Mouse (Mus musculus) T-helper 1 cell (primary cell): ENCODE data around the gene Acsl6.

Experiments used
- in situ Hi-C: fragments of 300-600 bp; cut with MboI, MseI; formaldehyde crosslinking; loops from one replicate; pipeline ENCODE4 v1.15.1; 2025; ENCODE audit warnings: high pct_unique_total_duplicates

Gene Acsl6

DNA sequence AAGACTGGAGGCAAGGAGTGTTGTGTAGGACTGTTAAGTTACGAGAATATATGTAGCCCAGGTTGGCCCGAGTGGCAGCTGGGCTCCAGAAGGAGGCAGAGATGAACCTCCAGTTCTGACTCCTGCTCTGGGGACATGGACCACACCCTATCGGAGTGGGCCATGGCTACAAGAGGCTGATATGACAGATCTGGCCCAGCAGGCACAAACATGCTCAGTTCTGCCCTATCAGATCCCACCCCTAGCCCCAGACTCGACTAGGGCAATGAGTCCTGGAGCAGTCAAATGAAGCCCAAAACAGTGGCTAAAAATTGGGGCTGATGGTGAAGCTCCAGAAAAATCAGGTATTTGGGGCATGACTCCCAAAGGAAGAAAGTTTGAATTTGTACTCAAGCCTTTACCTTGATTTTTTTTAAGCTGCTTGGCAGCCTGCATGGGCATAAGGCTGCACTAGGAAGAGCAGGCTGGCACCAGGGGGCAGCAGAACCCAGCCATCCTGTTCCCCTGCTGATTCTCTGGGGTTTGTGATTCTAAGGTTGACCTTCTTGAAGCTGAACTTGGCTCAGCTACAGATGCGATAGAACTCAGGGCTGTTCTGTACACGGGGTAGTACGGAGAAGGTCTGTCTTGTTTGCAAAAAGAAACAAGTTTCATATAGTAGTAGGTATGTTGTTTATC is 3.7 kb downstream of the Acsl6 start:
- in situ Hi-C loops = loop anchor here (5.0 kb wide), 1 partner anchor 45 kb away; no protein-coding TSS in a partner anchor

- in situ Hi-C loops = no loop called here
Measured at GRCm38 (mm10) chr11:54310588-54310987, 7.0 kb downstream of the Acsl6 start.

GRCm38 (mm10) chr11:54312021-54312420 is 8.4 kb downstream of the Acsl6 start:
- in situ Hi-C loops = no loop called here

DNA sequence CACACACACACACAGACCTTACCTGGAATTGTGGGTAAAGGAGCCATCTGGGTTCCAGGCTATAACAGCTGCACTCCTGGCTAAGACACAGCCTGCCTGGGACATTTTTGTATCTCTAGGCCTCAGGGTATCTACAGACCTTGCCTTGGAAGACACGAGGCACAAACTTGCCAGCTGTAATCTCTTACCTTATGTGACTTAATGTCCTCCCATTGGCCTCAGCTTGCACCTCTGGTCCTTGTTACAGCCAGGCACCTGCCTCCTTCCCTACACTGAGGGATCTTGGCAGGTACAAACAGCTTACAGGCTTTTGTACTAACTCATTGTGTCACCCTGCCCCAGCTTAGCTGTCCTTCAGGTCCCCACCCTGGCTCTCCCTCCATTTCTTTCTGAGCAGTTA is 9.0 kb downstream of the Acsl6 start:
- in situ Hi-C loops = no loop called here

GRCm38 (mm10) chr11:54313391-54314360 is 10.1 kb downstream of the Acsl6 start:
- in situ Hi-C loops = no loop called here

GRCm38 (mm10) chr11:54314740-54315139 is 11.1 kb downstream of the Acsl6 start:
- in situ Hi-C loops = no loop called here

DNA sequence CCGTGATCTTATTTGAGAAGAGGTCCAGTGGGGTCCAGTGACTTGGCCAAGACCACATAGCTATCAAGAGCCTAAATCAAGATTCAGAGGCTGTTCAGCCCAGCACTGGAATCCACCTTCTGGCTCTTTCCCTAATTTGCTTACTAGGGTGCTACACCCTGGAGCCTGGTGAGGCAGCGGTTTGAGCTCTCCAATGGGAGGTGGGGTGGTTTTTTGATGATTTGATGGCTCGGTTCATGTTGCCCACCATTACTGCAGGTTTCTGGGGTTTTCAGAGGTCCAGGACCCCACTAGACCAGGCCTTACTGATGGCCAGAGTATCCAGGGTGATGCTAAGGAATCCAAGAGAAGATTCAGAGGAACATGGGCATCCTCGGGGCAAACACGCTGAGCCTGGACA is 11.7 kb downstream of the Acsl6 start:
- in situ Hi-C loops = no loop called here

DNA sequence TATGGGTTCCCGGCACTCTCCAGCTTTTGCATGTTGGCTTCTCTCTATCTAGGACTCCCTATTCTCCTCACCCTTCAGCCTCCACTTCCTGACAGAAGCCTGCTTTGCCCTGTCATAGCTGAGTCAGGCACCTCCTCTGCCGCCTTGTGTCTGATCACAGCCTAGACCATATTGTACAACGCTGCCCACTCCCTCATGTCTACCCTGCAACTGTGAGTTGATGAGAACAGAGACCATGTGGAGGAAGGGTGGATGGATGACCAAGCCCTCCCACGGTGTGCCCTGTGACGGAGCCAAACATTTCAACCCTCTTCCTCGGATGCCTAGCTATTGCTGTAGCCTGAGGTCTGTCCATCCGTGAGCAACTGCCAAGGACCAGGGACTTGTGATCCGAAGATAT is 13.8 kb downstream of the Acsl6 start:
- in situ Hi-C loops = no loop called here

DNA sequence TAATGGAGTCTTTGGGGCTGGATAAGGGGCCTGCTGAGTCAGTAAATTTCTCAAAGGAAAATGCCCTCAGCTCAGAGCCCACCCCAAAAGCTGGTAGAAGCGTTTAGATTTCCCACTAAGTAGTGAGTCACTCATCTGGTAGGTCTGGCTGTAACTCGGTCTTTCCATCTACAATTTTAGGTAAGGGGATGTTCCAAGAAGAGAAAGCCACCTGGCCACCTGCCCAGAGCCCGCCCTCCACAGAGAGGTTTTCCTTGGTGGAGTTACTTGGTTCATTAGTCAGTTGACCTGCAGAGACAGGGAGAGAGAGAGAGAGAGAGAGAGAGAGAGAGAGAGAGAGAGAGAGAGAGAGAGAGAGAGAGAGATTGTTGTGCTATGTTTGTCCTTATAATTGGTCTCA is 14.2 kb downstream of the Acsl6 start:
- in situ Hi-C loops = no loop called here

DNA sequence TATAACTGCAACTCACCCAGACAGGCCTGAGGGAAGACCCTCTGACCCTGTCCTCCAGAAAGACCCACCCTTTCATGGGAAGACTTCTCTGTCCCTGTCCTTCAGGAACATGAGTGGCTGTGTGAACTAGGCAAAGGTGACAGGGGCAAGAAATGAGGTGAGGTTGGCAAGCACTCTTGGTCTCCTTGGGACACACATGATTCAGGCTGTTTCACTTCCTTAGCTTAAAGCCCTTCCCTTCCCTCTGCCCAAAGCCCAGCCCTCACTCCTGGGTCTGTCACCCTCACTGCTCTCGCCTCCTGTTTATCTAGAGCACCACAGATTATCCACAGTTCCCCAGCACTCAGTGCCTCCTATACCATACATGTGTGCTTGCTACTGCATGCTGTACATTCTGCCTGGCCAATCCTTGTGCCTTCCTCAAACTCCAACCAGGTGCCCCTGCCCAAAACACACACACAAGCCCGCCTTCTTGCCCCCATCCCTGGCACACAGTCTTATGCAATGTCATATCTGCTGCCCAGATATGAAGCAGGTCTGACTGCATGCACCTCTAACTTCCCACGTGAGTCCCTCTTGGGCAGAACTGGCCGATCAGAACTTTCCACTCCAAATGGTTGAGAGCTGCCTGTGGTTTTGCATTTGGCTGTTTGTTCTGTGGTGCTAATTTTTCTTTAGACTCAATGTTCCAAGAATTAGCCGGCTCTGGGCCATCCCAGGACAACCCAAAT is 18.4 kb downstream of the Acsl6 start:
- in situ Hi-C loops = no loop called here

DNA sequence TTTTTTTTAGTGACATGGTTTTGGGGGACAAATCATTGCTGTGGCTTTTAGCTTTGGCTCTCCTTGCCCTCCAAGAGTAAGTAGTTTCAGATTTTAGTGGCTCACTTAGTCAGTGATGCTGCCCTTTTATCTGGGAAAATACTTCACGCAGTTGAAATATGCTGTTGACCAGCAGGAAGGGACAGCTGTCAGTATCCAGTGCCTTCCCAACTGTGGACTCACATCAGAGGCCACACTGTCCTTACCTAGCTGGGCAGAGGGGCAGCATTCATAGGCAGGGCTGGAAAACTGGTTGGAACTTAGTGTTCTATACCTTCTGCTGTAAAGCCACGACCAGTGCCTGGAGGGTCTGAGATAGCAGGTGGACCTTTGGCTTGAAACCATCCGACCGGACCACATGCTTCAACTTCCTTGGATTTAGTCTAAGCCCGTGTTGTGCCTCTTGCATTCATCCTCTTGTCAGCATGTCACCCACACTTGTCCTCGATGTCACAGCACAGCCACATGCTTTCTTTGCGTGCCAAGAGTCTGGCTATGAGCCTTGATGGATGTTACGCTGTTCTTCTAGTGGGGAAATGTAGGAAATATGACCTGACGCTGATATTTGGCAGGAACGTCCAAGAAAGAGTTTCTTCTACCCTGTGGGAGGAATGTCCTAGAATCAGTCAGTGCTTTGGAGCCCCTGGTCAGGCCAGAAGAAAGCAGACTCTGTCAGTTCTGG is 28.0 kb downstream of the Acsl6 start:
- in situ Hi-C loops = no loop called here

DNA sequence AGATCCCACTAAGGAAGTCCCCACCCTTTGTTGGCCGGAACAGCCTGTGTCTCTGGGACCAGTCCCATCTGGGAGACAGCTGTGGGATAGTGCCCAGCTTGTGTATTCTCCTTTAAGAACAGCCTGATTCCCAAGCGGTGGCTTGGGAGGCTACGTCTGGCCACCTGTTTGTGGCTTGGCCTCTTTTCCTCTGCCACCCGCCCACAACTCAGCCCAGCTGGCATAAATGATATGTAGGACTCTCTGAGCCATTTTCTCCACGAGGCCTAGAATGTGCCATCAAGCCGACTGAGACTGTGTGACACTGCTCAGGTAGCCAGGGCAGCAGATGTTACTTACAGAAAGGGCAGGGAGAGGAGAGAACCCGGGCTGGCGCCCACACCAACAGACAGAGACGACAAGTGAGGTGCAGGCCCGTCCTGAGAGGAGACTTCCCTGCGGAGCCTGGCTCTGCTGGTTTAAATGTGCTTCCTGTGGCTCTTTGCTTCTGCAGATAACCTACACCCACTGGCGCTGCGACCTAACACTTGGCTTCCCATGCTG is 32.6 kb downstream of the Acsl6 start:
- in situ Hi-C loops = no loop called here

GRCm38 (mm10) chr11:54343703-54344102 is 40.1 kb downstream of the Acsl6 start:
- in situ Hi-C loops = no loop called here

DNA sequence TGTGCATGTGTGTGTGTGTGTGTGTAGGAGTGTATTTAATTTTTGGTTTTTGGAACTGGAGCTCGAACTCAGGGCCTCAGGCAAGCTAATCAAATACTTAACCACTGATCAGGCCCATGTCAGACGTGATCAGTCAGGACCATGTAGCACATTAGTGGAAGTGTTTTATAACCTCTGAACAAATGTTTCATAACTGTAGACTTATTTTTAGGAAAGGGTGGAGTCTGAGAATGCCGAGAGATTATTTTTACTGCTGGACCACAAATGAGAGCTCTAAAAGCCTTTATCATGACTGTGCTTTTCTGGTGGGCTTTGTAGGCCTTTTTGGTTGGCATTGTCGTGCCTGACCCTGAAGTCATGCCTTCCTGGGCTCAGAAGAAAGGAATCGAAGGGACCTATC is 48.1 kb downstream of the Acsl6 start:
- in situ Hi-C loops = loop anchor here (5.0 kb wide), 3 partner anchors 44 to 121 kb away; no protein-coding TSS in a partner anchor

DNA sequence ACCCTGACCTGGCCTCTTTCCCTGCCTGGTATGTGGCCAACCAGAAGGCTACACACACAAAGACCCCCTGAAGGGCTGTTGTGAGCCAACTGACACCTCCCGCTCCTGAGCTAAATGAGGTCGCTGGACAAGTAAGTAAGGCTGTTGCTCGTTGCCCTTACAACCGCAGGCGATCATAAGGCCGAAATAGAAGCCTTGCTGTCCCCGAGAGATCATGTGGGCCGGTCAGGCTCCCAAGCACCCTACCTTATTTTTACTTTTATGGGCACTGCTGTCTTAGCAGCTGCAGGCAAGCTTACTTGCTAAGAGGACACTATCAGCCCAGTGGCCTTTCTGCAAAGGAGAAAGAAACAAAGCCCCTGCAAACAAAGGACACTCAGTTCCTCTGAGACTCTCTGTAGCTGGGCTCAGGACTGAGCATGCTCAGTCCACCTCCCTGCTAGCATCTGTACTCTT is 49.6 kb downstream of the Acsl6 start:
- in situ Hi-C loops = loop anchor here (5.0 kb wide), 3 partner anchors 46 to 119 kb away; no protein-coding TSS in a partner anchor

DNA sequence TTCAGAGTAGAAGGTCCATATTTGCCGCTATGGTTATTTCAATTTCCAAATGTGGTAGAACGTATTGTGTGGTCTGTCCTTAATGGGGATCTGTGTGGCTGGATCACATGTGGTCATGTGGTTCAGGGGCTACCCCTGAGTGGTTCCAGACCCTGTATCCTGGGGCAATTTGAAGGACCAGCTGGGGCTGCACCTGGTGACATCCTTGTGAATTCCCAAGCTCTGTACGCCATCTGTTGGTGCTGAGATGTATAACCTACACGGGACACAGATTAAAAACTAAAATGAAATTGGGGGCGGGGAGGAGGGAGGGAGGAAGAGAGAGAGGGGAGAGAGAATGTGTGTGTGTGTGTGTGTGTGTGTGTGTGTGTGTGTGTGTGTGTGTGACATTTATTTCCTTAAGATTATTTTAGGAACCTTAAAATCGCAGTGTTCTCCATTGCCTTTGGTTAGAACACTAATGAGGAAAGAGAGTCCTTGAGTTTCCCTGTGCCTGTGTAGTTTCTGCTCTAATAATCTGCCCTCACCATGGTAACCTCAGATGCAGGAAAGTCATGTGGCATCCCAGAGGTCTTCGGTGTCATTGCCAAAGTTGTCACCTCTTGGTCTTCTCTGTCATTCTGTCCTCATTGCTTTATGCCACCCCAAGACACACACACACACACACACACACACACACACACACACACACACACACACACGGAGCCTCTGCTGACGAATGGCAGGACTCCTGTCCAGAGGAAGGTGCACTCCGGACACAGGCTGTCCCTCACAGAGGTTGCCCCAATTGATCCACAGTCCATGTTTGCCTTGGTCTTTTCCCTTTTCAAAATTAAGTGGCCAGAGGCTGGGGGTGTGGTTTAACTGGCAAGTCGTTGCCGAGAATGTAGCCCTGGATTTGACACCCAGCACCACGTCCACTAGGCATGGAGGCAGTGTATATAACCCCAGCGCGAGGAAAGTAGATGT is 51.3 kb downstream of the Acsl6 start:
- in situ Hi-C loops = loop anchor here (5.0 kb wide), 3 partner anchors 48 to 117 kb away; no protein-coding TSS in a partner anchor

GRCm38 (mm10) chr11:54355564-54355955 is 52.0 kb downstream of the Acsl6 start:
- in situ Hi-C loops = no loop called here

GRCm38 (mm10) chr11:54356676-54357075 is 53.1 kb downstream of the Acsl6 start:
- in situ Hi-C loops = no loop called here

GRCm38 (mm10) chr11:54372553-54372952 is 69.0 kb downstream of the Acsl6 start:
- in situ Hi-C loops = no loop called here

GRCm38 (mm10) chr11:54390386-54390785 is 86.8 kb downstream of the Acsl6 start:
- in situ Hi-C loops = no loop called here
